Mouse (Mus musculus): ENCODE results near the gene Timm10b. TPM values are rescaled to one million over a fixed set of nuclear protein-coding genes. Genes with fewer than 3 reads are reported as not detected.

Timm10b gene
- 76.3 and 146 TPM in 2 replicates for polyA plus RNA-seq (2011; ENCODE audit: insufficient read depth, insufficient read length, low replicate concordance, missing spikeins)

- peak within 1 kb of the TSS; percentile 95 for H3K27ac ChIP-seq (ENCODE audit: control insufficient read depth, insufficient read depth, low read depth, low read length, poor library complexity)
- H3K4me1 ChIP-seq (ENCODE audit: control insufficient read depth, insufficient read depth, low read length) = peaks cover 1% of the 10 kb centered on the region; the same call in 1 of the 2 replicates
- no peak for TF ChIP-seq POLR2A (IDR thresholded peaks at IDR 0.05; ENCODE audit: borderline replicate concordance, control insufficient read depth, low read depth, low read length)
- no peak for TF ChIP-seq CTCF (IDR thresholded peaks at IDR 0.05; ENCODE audit: control insufficient read depth, insufficient read depth, low read length)
- H3K4me3 ChIP-seq (replicated peaks; ENCODE audit: control insufficient read depth, low read depth, low read length) = peak within 1 kb of the TSS; percentile 98
- WGBS = 0% methylated on average over 2 of the region's 2 CpGs
These were observed at the start of gene Timm10b for GRCm38 (mm10) chr7:105639756-105640155. Timm10b (plus strand) TSS chr7:105640056.

DNA sequence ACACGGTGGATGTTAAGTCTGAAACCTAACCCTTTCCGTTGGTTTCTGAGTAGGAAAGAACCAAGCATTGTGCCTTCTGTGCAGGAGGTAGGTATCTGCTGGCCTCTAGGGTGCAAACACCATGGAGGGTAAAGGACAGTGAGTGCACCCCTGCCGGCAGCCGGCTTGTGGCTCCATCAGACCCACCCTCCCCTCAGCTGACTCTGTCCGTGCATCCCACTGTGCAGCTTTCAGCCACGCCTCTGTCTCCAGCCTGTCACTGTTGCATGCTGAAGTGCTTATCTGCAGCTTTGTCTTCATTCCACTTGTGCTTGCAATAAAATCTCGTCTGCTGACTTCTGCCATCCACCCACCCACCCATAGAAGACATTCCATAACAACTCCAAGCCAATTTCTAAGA is 49.8 kb upstream of the Timm10b start:
- TF ChIP-seq POLR2A (IDR thresholded peaks at IDR 0.05; ENCODE audit: borderline replicate concordance, control insufficient read depth, low read depth, low read length) (no peak), CTCF (IDR thresholded peaks at IDR 0.05; ENCODE audit: control insufficient read depth, insufficient read depth, low read length) (no peak)
- H3K4me1 ChIP-seq (ENCODE audit: control insufficient read depth, insufficient read depth, low read length) = no peaks in the 10 kb centered on the region
- H3K27ac ChIP-seq (ENCODE audit: control insufficient read depth, insufficient read depth, low read depth, low read length, poor library complexity) = no peak overlapping the region
- H3K4me3 ChIP-seq (replicated peaks; ENCODE audit: control insufficient read depth, low read depth, low read length) = no peak overlapping the region
- 83% methylated on average over 7 of the region's 7 CpGs for WGBS

GRCm38 (mm10) chr7:105602860-105603623 is 36.8 kb upstream of the Timm10b start:
- Histone ChIP-seq H3K4me1 (ENCODE audit: control insufficient read depth, insufficient read depth, low read length) (no peaks in the 10 kb centered on the region), H3K27ac (ENCODE audit: control insufficient read depth, insufficient read depth, low read depth, low read length, poor library complexity) (no peak overlapping the region), H3K4me3 (replicated peaks; ENCODE audit: control insufficient read depth, low read depth, low read length) (no peak overlapping the region)
- whole genome bisulfite sequencing = 41% methylated on average over 9 of the region's 9 CpGs
- TF ChIP-seq POLR2A (IDR thresholded peaks at IDR 0.05; ENCODE audit: borderline replicate concordance, control insufficient read depth, low read depth, low read length) (no peak), CTCF (IDR thresholded peaks at IDR 0.05; ENCODE audit: control insufficient read depth, insufficient read depth, low read length) (peak; percentile 76)

DNA sequence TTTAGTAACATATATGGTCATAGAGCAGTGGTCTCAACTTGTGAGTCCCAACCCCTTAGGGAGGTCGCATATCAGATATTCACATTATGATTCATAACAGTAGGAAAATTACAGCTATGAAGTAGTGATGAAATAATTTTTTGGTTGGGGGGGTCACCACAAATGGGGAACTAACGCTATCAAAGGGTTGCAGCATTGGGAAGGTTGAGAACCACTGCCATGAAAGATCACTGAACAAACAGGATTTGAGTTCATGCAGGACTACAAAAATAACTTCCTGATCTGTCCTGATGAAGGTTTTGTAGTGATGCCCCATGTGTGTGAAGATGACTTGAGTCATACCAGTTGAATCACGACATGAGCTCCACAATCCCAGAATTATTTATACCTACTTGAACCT is 31.4 kb upstream of the Timm10b start:
- Histone ChIP-seq H3K4me3 (replicated peaks; ENCODE audit: control insufficient read depth, low read depth, low read length) (no peak overlapping the region), H3K27ac (ENCODE audit: control insufficient read depth, insufficient read depth, low read depth, low read length, poor library complexity) (no peak overlapping the region), H3K4me1 (ENCODE audit: control insufficient read depth, insufficient read depth, low read length) (no peaks in the 10 kb centered on the region)
- no peak for TF ChIP-seq POLR2A (IDR thresholded peaks at IDR 0.05; ENCODE audit: borderline replicate concordance, control insufficient read depth, low read depth, low read length)
- TF ChIP-seq CTCF (IDR thresholded peaks at IDR 0.05; ENCODE audit: control insufficient read depth, insufficient read depth, low read length) = no peak
- 14% methylated on average over 3 of the region's 3 CpGs for WGBS

DNA sequence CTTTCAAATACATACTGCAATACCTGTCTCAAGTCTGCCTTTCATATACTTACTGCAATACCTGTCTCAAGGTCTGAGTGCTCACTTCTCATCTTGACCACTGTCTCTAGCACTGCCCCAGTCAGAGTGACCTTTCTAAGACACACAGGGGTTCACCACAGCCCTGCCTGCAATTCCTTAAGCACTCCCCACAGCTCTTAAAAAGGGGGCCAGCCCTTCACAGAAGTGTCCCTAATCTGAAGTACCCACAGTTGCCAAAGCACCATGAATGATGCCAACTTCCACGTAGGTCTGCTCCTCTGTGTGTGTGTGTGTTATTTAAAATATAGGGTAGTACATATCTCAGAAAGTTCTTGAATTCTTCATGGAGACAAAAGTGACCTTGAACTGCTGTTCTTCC is 28.1 kb upstream of the Timm10b start:
- Histone ChIP-seq H3K27ac (ENCODE audit: control insufficient read depth, insufficient read depth, low read depth, low read length, poor library complexity) (no peak overlapping the region), H3K4me3 (replicated peaks; ENCODE audit: control insufficient read depth, low read depth, low read length) (no peak overlapping the region), H3K4me1 (ENCODE audit: control insufficient read depth, insufficient read depth, low read length) (no peaks in the 10 kb centered on the region)
- 77% methylated on average over 1 of the region's 1 CpGs for WGBS
- TF ChIP-seq CTCF (IDR thresholded peaks at IDR 0.05; ENCODE audit: control insufficient read depth, insufficient read depth, low read length) = no peak
- TF ChIP-seq POLR2A (IDR thresholded peaks at IDR 0.05; ENCODE audit: borderline replicate concordance, control insufficient read depth, low read depth, low read length) = no peak

DNA sequence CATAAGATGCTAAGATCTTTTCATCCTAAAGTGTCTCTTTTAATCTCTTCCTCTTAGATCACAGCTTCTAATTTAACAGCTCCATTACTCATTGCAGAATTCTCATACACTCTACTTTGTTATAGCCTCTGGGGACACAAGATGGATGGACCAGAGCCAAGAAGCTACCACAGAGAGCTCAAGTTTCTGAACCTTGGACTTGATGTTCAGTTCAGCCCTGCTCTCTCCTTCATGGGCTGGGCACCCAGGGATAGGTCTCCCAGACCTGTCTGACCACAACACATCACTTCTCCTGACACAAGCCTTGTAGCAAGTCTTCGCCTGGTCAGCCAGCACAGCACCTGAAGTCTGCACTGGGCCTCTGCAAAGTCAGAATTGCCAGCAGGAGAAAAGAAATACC is 25.5 kb upstream of the Timm10b start:
- Histone ChIP-seq H3K4me3 (replicated peaks; ENCODE audit: control insufficient read depth, low read depth, low read length) (no peak overlapping the region), H3K27ac (ENCODE audit: control insufficient read depth, insufficient read depth, low read depth, low read length, poor library complexity) (no peak overlapping the region), H3K4me1 (ENCODE audit: control insufficient read depth, insufficient read depth, low read length) (no peaks in the 10 kb centered on the region)
- 68% methylated on average over 1 of the region's 1 CpGs for WGBS
- no peak for TF ChIP-seq POLR2A (IDR thresholded peaks at IDR 0.05; ENCODE audit: borderline replicate concordance, control insufficient read depth, low read depth, low read length)
- no peak for TF ChIP-seq CTCF (IDR thresholded peaks at IDR 0.05; ENCODE audit: control insufficient read depth, insufficient read depth, low read length)

DNA sequence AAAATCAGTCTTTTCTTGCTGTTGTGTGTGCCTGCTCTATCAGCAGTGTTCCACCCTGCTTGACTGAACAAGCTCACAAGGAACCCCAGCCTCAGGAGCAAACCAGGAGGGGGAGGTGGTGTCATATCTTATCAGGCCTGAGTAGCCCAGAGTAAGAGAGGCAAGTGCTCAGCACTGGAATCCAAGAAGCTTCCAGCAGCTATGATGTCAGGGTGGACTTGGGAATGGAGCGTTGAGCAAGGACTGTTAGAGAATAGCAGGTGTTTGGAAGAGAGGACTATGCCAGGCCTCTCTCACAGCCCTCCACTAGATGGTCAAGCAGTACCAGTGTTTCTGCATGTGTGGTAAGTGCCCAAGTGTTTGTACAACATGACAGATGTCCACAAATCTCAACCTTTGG is 24.1 kb upstream of the Timm10b start:
- 79% methylated on average over 1 of the region's 1 CpGs for WGBS

DNA sequence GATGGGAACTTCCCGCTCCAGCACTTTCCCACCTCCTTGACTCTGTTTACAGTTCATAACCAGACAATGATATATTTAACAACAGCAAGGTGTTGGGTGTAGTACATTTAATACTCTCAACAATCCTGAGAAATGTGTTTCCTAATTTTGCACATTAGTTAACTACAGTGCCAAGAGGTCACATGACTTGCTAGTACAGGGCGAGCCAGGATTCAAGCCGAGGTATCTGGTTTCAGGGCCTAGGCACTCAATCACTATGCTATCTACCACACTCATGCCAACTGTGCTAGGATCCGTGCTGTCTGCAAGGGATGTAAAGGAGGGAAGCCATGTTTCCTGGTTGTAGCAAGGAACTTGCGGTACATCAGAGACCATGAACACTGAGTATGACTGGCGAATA is 23.3 kb upstream of the Timm10b start:
- WGBS = 88% methylated on average over 6 of the region's 6 CpGs
- Histone ChIP-seq H3K4me1 (ENCODE audit: control insufficient read depth, insufficient read depth, low read length) (no peaks in the 10 kb centered on the region), H3K27ac (ENCODE audit: control insufficient read depth, insufficient read depth, low read depth, low read length, poor library complexity) (no peak overlapping the region), H3K4me3 (replicated peaks; ENCODE audit: control insufficient read depth, low read depth, low read length) (no peak overlapping the region)
- TF ChIP-seq CTCF (IDR thresholded peaks at IDR 0.05; ENCODE audit: control insufficient read depth, insufficient read depth, low read length) = no peak
- TF ChIP-seq POLR2A (IDR thresholded peaks at IDR 0.05; ENCODE audit: borderline replicate concordance, control insufficient read depth, low read depth, low read length) = no peak

More for the DNA sequence above, 24.1 kb upstream of the Timm10b start:
- Histone ChIP-seq H3K27ac (ENCODE audit: control insufficient read depth, insufficient read depth, low read depth, low read length, poor library complexity) (no peak overlapping the region), H3K4me3 (replicated peaks; ENCODE audit: control insufficient read depth, low read depth, low read length) (no peak overlapping the region), H3K4me1 (ENCODE audit: control insufficient read depth, insufficient read depth, low read length) (no peaks in the 10 kb centered on the region)
- TF ChIP-seq POLR2A (IDR thresholded peaks at IDR 0.05; ENCODE audit: borderline replicate concordance, control insufficient read depth, low read depth, low read length) = no peak
- TF ChIP-seq CTCF (IDR thresholded peaks at IDR 0.05; ENCODE audit: control insufficient read depth, insufficient read depth, low read length) = no peak
